Mouse (Mus musculus) liver, postnatal 0 days (tissue): Measurements from ENCODE around the gene Pak3. TPM values are rescaled to one million over a fixed set of nuclear protein-coding genes. Genes with fewer than 3 reads are reported as not detected.
A peak's percentile ranks its signal among the peaks of the same experiment; 100 is the strongest.

Source experiments
- ATAC-seq: fragments of 200-750 bp; cut with Nextera tagmentation; 2 replicates; pipeline ENCODE4 v1.8.0; 2017; ENCODE audit warnings: mild to moderate bottlenecking, moderate library complexity
- DNase-seq: peaks from one replicate; pipeline ENCODE4 v3.0.0-alpha.2; 2016
- H3K27ac ChIP-seq: fragments of 300-500 bp; sonication (generic); 2 replicates; pipeline ENCODE4 v1.5.1; 2014; ENCODE audit warnings: antibody characterized with exemption, moderate library complexity, mild to moderate bottlenecking, low read depth
- H3K27me3 ChIP-seq: fragments of 300-500 bp; sonication (generic); 2 replicates; pipeline ENCODE4 v1.6.1; 2014; ENCODE audit warnings: low read length, control low read depth, mixed read lengths; ENCODE audit not compliant: insufficient read depth
- H3K36me3 ChIP-seq: fragments of 300-500 bp; sonication (generic); replicated peaks from 2 replicates; pipeline ENCODE4 v1.6.1; 2014; ENCODE audit warnings: mild to moderate bottlenecking, control low read depth, low read length, moderate library complexity, mixed read lengths; ENCODE audit not compliant: insufficient read depth
- H3K4me1 ChIP-seq: fragments of 300-500 bp; sonication (generic); 2 replicates; pipeline ENCODE4 v1.6.1; 2014; ENCODE audit warnings: antibody characterized with exemption, mild to moderate bottlenecking, control low read depth; ENCODE audit not compliant: insufficient read depth
- H3K4me2 ChIP-seq: fragments of 300-500 bp; sonication (generic); 2 replicates; pipeline ENCODE4 v1.6.1; 2014; ENCODE audit warnings: low read depth, mild to moderate bottlenecking, low read length, moderate library complexity, mixed read lengths
- H3K4me3 ChIP-seq: fragments of 300-500 bp; sonication (generic); 2 replicates; pipeline ENCODE4 v1.5.1; 2014; ENCODE audit warnings: low read depth, low read length
- H3K9ac ChIP-seq: fragments of 300-500 bp; sonication (generic); replicated peaks from 2 replicates; pipeline ENCODE4 v1.6.1; 2014; ENCODE audit warnings: mild to moderate bottlenecking, moderate library complexity
- H3K9me3 ChIP-seq: fragments of 300-500 bp; sonication (generic); 2 replicates; pipeline ENCODE4 v1.6.1; 2016; ENCODE audit warnings: mild to moderate bottlenecking, control low read depth, low read length, mixed read lengths
- CTCF ChIP-seq: sonication (generic); IDR thresholded peaks from 2 replicates; pipeline ENCODE4 v1.5.1; 2016; ENCODE audit warnings: antibody characterized with exemption, low read depth
- EP300 ChIP-seq: IDR thresholded peaks from 2 replicates; pipeline ENCODE4 v1.6.1; 2016; ENCODE audit warnings: antibody characterized with exemption, low read depth, mild to moderate bottlenecking
- WGBS: fragments of 180-500 bp; shearing (Covaris S2); extraction: QIAGEN DNeasy Blood & Tissue Kit; methylation state at CpG from one replicate; pipeline ENCODE4 v1.1.7; 2014; ENCODE audit not compliant: insufficient replicate concordance; 5-methylcytosine and 5-hydroxymethylcytosine counted together
- polyA plus RNA-seq: library from polyadenylated mRNA; unstranded; fragments of >200 nt; fragmentation: Nextera tagmentation; extraction: Ambion mirVana; gene quantifications from 2 replicates; pipeline ENCODE4 v1.2.1, GENCODE M21; 2015

The Pak3 gene
- polyA plus RNA-seq, 1 experiment from 2014 or later: 0.06 TPM

GRCm38 (mm10) chrX:143678566-143678965 lies 160.2 kb downstream of the Pak3 start:
- WGBS: 67% methylated on average over 2 of the region's 2 CpGs
- no peak for ATAC-seq

GRCm38 (mm10) chrX:143722250-143722649 lies 203.9 kb downstream of the Pak3 start:
- Histone ChIP-seq H3K27me3 (no peaks in the 10 kb centered on the region), H3K4me2 (no peak overlapping the region), H3K4me3 (no peak overlapping the region), H3K9me3 (no peaks in the 10 kb centered on the region), H3K36me3 (no peaks in the 10 kb centered on the region), H3K4me1 (no peaks in the 10 kb centered on the region), H3K9ac (no peak overlapping the region), H3K27ac (no peak overlapping the region)
- DNase-seq (no peak), ATAC-seq (no peak)
- no peak for TF ChIP-seq EP300
- no peak for TF ChIP-seq CTCF
- WGBS: 73% methylated on average over 1 of the region's 1 CpGs

More at GRCm38 (mm10) chrX:143678566-143678965, 160.2 kb downstream of the Pak3 start:
- no peak overlapping the region for H3K27ac ChIP-seq
- no peaks in the 10 kb centered on the region for H3K27me3 ChIP-seq
- no peak for DNase-seq
- H3K9ac ChIP-seq: no peak overlapping the region
- TF ChIP-seq CTCF (no peak), EP300 (no peak)
- H3K36me3 ChIP-seq: no peaks in the 10 kb centered on the region
- no peaks in the 10 kb centered on the region for H3K4me1 ChIP-seq
- no peak overlapping the region for H3K4me3 ChIP-seq
- no peak overlapping the region for H3K4me2 ChIP-seq
- H3K9me3 ChIP-seq: no peaks in the 10 kb centered on the region

- no peaks in the 10 kb centered on the region for H3K9me3 ChIP-seq
- ATAC-seq (no peak), DNase-seq (no peak)
- no peak overlapping the region for H3K27ac ChIP-seq
- 62% methylated on average over 3 of the region's 3 CpGs for WGBS
- H3K27me3 ChIP-seq: no peaks in the 10 kb centered on the region
- no peaks in the 10 kb centered on the region for H3K36me3 ChIP-seq
- no peaks in the 10 kb centered on the region for H3K4me1 ChIP-seq
- H3K4me3 ChIP-seq: no peak overlapping the region
- TF ChIP-seq EP300: no peak
- no peak for TF ChIP-seq CTCF
- H3K4me2 ChIP-seq: no peak overlapping the region
- no peak overlapping the region for H3K9ac ChIP-seq
Observed at GRCm38 (mm10) chrX:143725411-143725810, 207.0 kb downstream of the Pak3 start.

GRCm38 (mm10) chrX:143736035-143736434 lies 217.6 kb downstream of the Pak3 start:
- H3K27ac ChIP-seq: no peak overlapping the region
- peak; percentile 12 for DNase-seq
- no peaks in the 10 kb centered on the region for H3K9me3 ChIP-seq
- no peaks in the 10 kb centered on the region for H3K4me1 ChIP-seq
- no peak overlapping the region for H3K9ac ChIP-seq
- no peaks in the 10 kb centered on the region for H3K36me3 ChIP-seq
- no peak for TF ChIP-seq EP300
- TF ChIP-seq CTCF: peak; percentile 59
- H3K27me3 ChIP-seq: no peaks in the 10 kb centered on the region
- no peak overlapping the region for H3K4me2 ChIP-seq
- H3K4me3 ChIP-seq: no peak overlapping the region
- no peak for ATAC-seq
- 37% methylated on average over 4 of the region's 4 CpGs for WGBS

- ATAC-seq (no peak), DNase-seq (peak; percentile 19)
- WGBS: 10% methylated on average over 2 of the region's 2 CpGs
- Histone ChIP-seq H3K27ac (no peak overlapping the region), H3K4me3 (no peak overlapping the region), H3K9ac (no peak overlapping the region), H3K4me1 (no peaks in the 10 kb centered on the region), H3K4me2 (no peak overlapping the region), H3K9me3 (no peaks in the 10 kb centered on the region), H3K36me3 (no peaks in the 10 kb centered on the region), H3K27me3 (no peaks in the 10 kb centered on the region)
- TF ChIP-seq EP300 (no peak), CTCF (peak; percentile 57)
Observed at GRCm38 (mm10) chrX:143739171-143739570, 220.8 kb downstream of the Pak3 start.

GRCm38 (mm10) chrX:143762556-143762955 lies 244.2 kb downstream of the Pak3 start:
- Histone ChIP-seq H3K9me3 (no peaks in the 10 kb centered on the region), H3K4me3 (no peak overlapping the region), H3K9ac (no peak overlapping the region), H3K4me1 (no peaks in the 10 kb centered on the region), H3K27ac (no peak overlapping the region), H3K4me2 (no peak overlapping the region), H3K36me3 (no peaks in the 10 kb centered on the region), H3K27me3 (no peaks in the 10 kb centered on the region)
- DNase-seq (no peak), ATAC-seq (no peak)
- WGBS: 59% methylated on average over 3 of the region's 3 CpGs
- TF ChIP-seq CTCF (no peak), EP300 (no peak)

- no peak overlapping the region for H3K4me2 ChIP-seq
- DNase-seq: no peak
- 62% methylated on average over 1 of the region's 1 CpGs for WGBS
- ATAC-seq: no peak
- TF ChIP-seq CTCF (no peak), EP300 (no peak)
- no peaks in the 10 kb centered on the region for H3K4me1 ChIP-seq
- no peak overlapping the region for H3K27ac ChIP-seq
- H3K36me3 ChIP-seq: no peaks in the 10 kb centered on the region
- H3K9ac ChIP-seq: no peak overlapping the region
- no peak overlapping the region for H3K4me3 ChIP-seq
- no peaks in the 10 kb centered on the region for H3K27me3 ChIP-seq
- no peaks in the 10 kb centered on the region for H3K9me3 ChIP-seq
Observed at GRCm38 (mm10) chrX:143815948-143816347, 297.6 kb downstream of the Pak3 start.
